Mouse (Mus musculus) heart, adult 2 months (tissue): Measurements from ENCODE around the gene Ddx47.

ENCODE experiments used
- CTCF ChIP-seq: fragments of 200-600 bp; IDR thresholded peaks from 2 replicates; pipeline ENCODE4 v1.8.1; 2022; ENCODE audit warnings: antibody characterized with exemption, mild to moderate bottlenecking, moderate library complexity
- EP300 ChIP-seq: fragments of 200-500 bp; IDR thresholded peaks from 2 replicates; pipeline ENCODE4 v1.6.1; 2011; ENCODE audit warnings: low read depth, low read length, control low read depth; ENCODE audit not compliant: insufficient read depth
- POLR2A ChIP-seq: fragments of 200-500 bp; IDR thresholded peaks from 2 replicates; pipeline ENCODE4 v1.6.1; 2011; ENCODE audit warnings: mild to moderate bottlenecking, low read depth, low read length, control low read depth; ENCODE audit not compliant: insufficient read depth

- no peak for TF ChIP-seq CTCF
- TF ChIP-seq POLR2A: no peak
- no peak for TF ChIP-seq EP300
Observed at GRCm38 (mm10) chr6:134998781-134999180, 12.6 kb upstream of the Ddx47 start.
